Mouse (Mus musculus): Measurements from ENCODE around the gene Fancd2os.

- TF ChIP-seq TAL1 (IDR thresholded peaks at IDR 0.05; ENCODE audit: low read length) (no peak), POLR2A (IDR thresholded peaks at IDR 0.05; ENCODE audit: control insufficient read depth in 1 of 2, insufficient read depth in 1 of 2, low read depth in 1 of 2, low read length in 2 of 2, poor library complexity in 1 of 2) (no peak), CTCF (IDR thresholded peaks at IDR 0.05 in 2 of 3, conservative IDR thresholded peaks at IDR 0.05 in 1 of 3; ENCODE audit: control insufficient read depth in 1 of 3, insufficient read depth in 1 of 3, low read depth in 2 of 3, low read length in 3 of 3, poor library complexity in 1 of 3, severe bottlenecking in 1 of 3) (no peak), MAX (IDR thresholded peaks at IDR 0.05; ENCODE audit: low read length) (no peak), USF1 (IDR thresholded peaks at IDR 0.05; ENCODE audit: low read depth, low read length) (no peak), EP300 (IDR thresholded peaks at IDR 0.05; ENCODE audit: low read depth in 1 of 2, low read length in 2 of 2) (no peak), USF2 (IDR thresholded peaks at IDR 0.05; ENCODE audit: borderline replicate concordance in 1 of 2, insufficient read depth in 1 of 2, low read depth in 1 of 2, low read length in 2 of 2) (no peak)
Observed at GRCm38 (mm10) chr6:113602821-113603220, 2.3 kb upstream of the Fancd2os start.

Measured in MEL (cell line).